Mouse (Mus musculus) kidney, postnatal 0 days (tissue): ENCODE measurements around the gene Capn1. TPM values are rescaled to one million over a fixed set of nuclear protein-coding genes. Genes with fewer than 3 reads are reported as not detected.

Experiments
- ATAC-seq: fragments of 200-750 bp; cut with Nextera tagmentation; replicated peaks from 2 replicates; pipeline ENCODE4 v1.8.0; 2017; ENCODE audit warnings: low read depth, moderate number of reproducible peaks, moderate TSS enrichment, moderate library complexity; ENCODE audit not compliant: low FRiP score
- DNase-seq: peaks from one replicate; pipeline ENCODE4 v3.0.0-alpha.2; 2016; ENCODE audit warnings: low spot score
- H3K27ac ChIP-seq: fragments of 300-500 bp; sonication (generic); 2 replicates; pipeline ENCODE4 v1.5.1; 2014; ENCODE audit warnings: mild to moderate bottlenecking
- H3K27me3 ChIP-seq: fragments of 300-500 bp; sonication (generic); 2 replicates; pipeline ENCODE4 v1.6.1; 2014; ENCODE audit warnings: low read length, mixed read lengths; ENCODE audit not compliant: insufficient read depth
- H3K36me3 ChIP-seq: fragments of 300-500 bp; sonication (generic); 2 replicates; pipeline ENCODE4 v1.6.1; 2014; ENCODE audit warnings: low read length, mixed read lengths; ENCODE audit not compliant: insufficient read depth
- H3K4me1 ChIP-seq: fragments of 300-500 bp; sonication (generic); replicated peaks from 2 replicates; pipeline ENCODE4 v1.6.1; 2014; ENCODE audit warnings: antibody characterized with exemption, low read length, mixed read lengths; ENCODE audit not compliant: insufficient read depth
- H3K4me2 ChIP-seq: fragments of 300-500 bp; sonication (generic); 2 replicates; pipeline ENCODE4 v1.6.1; 2014; ENCODE audit warnings: mild to moderate bottlenecking, low read length, moderate library complexity, mixed read lengths
- H3K4me3 ChIP-seq: fragments of 300-500 bp; sonication (generic); replicated peaks from 2 replicates; pipeline ENCODE4 v1.5.1; 2014; ENCODE audit warnings: low read depth, low read length
- H3K9ac ChIP-seq: fragments of 300-500 bp; sonication (generic); 2 replicates; pipeline ENCODE4 v1.6.1; 2014; ENCODE audit warnings: low read depth, low read length
- H3K9me3 ChIP-seq: fragments of 300-500 bp; sonication (generic); replicated peaks from 2 replicates; pipeline ENCODE4 v1.6.1; 2016; ENCODE audit warnings: low read length, inconsistent platforms, mixed read lengths
- CTCF ChIP-seq: IDR thresholded peaks from 2 replicates; pipeline ENCODE4 v1.5.1; 2016; ENCODE audit warnings: antibody characterized with exemption, low read depth, mild to moderate bottlenecking, moderate library complexity
- WGBS: fragments of 180-500 bp; shearing (Covaris S2); extraction: QIAGEN DNeasy Blood & Tissue Kit; methylation state at CpG from one replicate; pipeline ENCODE4 v1.1.7; 2014; 5-methylcytosine and 5-hydroxymethylcytosine counted together
- polyA plus RNA-seq: library from polyadenylated mRNA; unstranded; fragments of >200 nt; fragmentation: Nextera tagmentation; extraction: Ambion mirVana; gene quantifications from 2 replicates; pipeline ENCODE4 v1.2.1, GENCODE M21; 2015

Gene Capn1
- polyA plus RNA-seq, 1 experiment from 2014 or later = 13.5 TPM

- Histone ChIP-seq H3K9ac (peak overlapping the region; percentile 92), H3K27me3 (no peaks in the 10 kb centered on the region), H3K9me3 (no peaks in the 10 kb centered on the region), H3K4me2 (peak overlapping the region; percentile 81), H3K36me3 (peaks cover 17% of the 10 kb centered on the region), H3K4me3 (peak overlapping the region; percentile 92), H3K4me1 (peaks cover 17% of the 10 kb centered on the region), H3K27ac (peak overlapping the region; percentile 55)
- ATAC-seq = no peak
- no peak for TF ChIP-seq CTCF
- WGBS = 37% methylated on average over 5 of the region's 5 CpGs
- no peak for DNase-seq
Measured at GRCm38 (mm10) chr19:6058513-6058912, 42.8 kb upstream of the Capn1 start.

DNA sequence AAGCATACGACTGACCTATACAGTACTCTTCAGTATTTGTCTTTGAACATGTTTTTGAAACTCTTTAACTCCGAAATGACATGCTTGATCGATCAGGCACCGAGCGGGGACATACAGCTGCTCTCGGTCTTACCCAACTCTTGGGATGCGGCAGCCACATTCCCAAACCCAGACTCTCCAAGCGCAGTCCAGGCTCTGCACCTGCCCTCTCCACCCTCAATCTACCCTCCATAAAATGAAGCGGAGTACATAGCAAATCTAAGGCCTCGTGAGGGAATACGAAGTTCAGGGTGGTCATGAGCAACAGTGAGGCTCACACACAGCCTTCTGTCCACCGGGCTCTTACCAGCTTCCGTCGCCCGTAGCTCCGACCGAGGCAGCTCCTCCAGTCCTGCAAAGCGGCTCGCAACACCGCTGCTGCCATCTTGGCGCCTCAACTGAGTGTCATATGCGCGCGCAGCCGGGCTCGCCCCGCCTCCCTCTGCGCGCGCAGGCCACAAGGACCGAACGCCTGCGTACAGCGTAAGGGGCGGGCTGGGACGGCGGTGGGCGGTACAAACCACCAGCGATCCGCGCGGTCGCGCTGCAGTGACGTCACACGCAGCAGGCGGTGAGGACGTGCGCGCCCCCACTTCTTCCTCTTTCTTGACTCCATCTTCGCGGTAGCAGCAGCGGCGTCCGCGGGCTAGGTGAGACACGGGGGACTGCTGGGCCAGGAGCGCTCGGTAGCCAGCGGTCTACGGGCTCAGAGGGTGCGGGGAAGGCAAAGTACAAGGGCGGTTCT is 41.8 kb upstream of the Capn1 start, which contains the start of the genes Mrpl49 and Fau:
Mrpl49 (minus strand) TSS at position 473 of the 784 bp plus-strand sequence.
Fau (plus strand) TSS at position 532 of the 784 bp plus-strand sequence.
- H3K27me3 ChIP-seq = no peaks in the 10 kb centered on the region
- H3K27ac ChIP-seq = peak within 1 kb of the TSS; percentile 55
- ATAC-seq = peak; percentile 86
- H3K4me2 ChIP-seq = peak within 1 kb of the TSS; percentile 81
- TF ChIP-seq CTCF = no peak; the same call in 1 of the 2 replicates
- no peaks in the 10 kb centered on the region for H3K9me3 ChIP-seq
- peak within 1 kb of the TSS; percentile 92 for H3K9ac ChIP-seq
- H3K36me3 ChIP-seq = peaks cover 26% of the 10 kb centered on the region
- H3K4me1 ChIP-seq = peaks cover 15% of the 10 kb centered on the region
- under 1% methylated on average over 63 of the region's 63 CpGs for WGBS
- DNase-seq = peak; percentile 98
- H3K4me3 ChIP-seq = peak within 1 kb of the TSS; percentile 92

- WGBS = 55% methylated on average over 4 of the region's 4 CpGs
- H3K4me1 ChIP-seq = peaks cover 7% of the 10 kb centered on the region
- peak overlapping the region; percentile 81 for H3K4me2 ChIP-seq
- ATAC-seq (no peak), DNase-seq (no peak)
- peak overlapping the region; percentile 54 for H3K9ac ChIP-seq
- peak overlapping the region; percentile 27; the same call in 1 of the 2 replicates for H3K27ac ChIP-seq
- H3K36me3 ChIP-seq = peaks cover 33% of the 10 kb centered on the region
- peak overlapping the region; percentile 92 for H3K4me3 ChIP-seq
- no peaks in the 10 kb centered on the region for H3K9me3 ChIP-seq
- no peak for TF ChIP-seq CTCF
- H3K27me3 ChIP-seq = no peaks in the 10 kb centered on the region
Measured at GRCm38 (mm10) chr19:6056696-6057095, 41.0 kb upstream of the Capn1 start.

DNA sequence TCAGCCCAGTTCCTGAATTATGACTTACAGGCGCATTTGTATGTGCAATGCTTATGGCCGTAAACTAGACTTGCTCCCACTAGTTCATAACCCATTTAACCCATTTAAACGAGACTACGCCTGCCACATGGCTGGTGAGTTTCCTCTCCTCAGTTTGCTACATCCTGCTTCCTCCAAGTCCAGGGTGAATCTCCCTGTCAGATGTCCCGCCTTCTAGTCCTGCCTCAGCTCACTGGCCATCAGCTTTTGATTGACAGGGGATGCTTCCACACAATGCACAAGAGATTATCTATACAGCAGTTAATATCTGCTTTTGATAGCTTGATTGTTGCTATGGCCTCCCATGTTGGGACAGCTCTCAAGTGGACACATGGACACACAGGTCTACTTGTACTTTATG is 38.6 kb upstream of the Capn1 start:
- H3K36me3 ChIP-seq = peaks cover 57% of the 10 kb centered on the region
- peaks cover 7% of the 10 kb centered on the region; the same call in 1 of the 2 replicates for H3K4me1 ChIP-seq
- no peaks in the 10 kb centered on the region for H3K9me3 ChIP-seq
- H3K4me2 ChIP-seq = no peak overlapping the region
- no peak for ATAC-seq
- no peak overlapping the region for H3K9ac ChIP-seq
- no peak overlapping the region for H3K27ac ChIP-seq
- no peaks in the 10 kb centered on the region for H3K27me3 ChIP-seq
- H3K4me3 ChIP-seq = no peak overlapping the region
- 74% methylated on average over 5 of the region's 5 CpGs for WGBS
- DNase-seq = no peak
- TF ChIP-seq CTCF = no peak

- peaks cover 69% of the 10 kb centered on the region for H3K36me3 ChIP-seq
- TF ChIP-seq CTCF = no peak
- H3K9ac ChIP-seq = no peak overlapping the region
- WGBS = 82% methylated on average over 7 of the region's 7 CpGs
- H3K27me3 ChIP-seq = no peaks in the 10 kb centered on the region
- H3K4me3 ChIP-seq = no peak overlapping the region
- no peak overlapping the region for H3K4me2 ChIP-seq
- H3K4me1 ChIP-seq = peaks cover 14% of the 10 kb centered on the region
- H3K9me3 ChIP-seq = no peaks in the 10 kb centered on the region
- ATAC-seq (no peak), DNase-seq (no peak)
- H3K27ac ChIP-seq = no peak overlapping the region
Measured at GRCm38 (mm10) chr19:6052516-6052915, 36.8 kb upstream of the Capn1 start.

DNA sequence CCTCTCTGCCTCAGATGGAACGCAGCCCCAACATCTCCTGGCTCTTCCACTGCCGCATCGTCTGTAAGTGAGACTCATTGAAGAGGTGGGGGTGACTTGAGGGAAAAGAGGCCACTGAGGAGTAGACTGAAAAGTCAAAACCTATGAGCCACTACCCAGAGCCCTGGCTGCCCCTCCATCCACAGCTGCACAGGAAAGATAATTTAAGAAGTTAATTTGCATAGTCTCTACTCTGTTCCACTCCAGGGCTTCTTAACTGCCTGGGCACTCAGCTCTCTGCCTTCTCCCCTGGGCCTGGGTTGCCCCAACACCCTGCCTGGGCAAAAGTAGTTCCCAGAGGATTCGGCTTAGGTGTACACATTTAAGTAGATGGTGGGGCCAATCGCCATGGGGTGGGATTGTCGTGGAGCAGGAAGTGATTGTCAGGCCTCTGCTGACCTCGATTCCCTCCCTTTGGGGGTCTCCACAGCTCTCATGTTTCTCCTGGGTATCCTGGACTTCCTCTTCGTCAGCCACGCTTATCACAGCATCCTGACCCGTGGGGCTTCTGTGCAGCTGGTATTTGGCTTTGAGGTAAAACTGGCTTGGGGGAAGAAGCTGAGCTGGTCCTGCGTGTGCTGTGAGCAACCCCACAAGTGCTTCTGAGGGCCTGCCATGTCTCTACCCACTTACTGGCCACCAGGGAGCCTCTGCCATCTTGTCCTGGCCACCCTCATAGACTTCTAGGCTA is 33.1 kb upstream of the Capn1 start:
- TF ChIP-seq CTCF = no peak
- Histone ChIP-seq H3K36me3 (peaks cover 55% of the 10 kb centered on the region), H3K9ac (no peak overlapping the region), H3K27me3 (no peaks in the 10 kb centered on the region), H3K9me3 (no peaks in the 10 kb centered on the region), H3K4me2 (no peak overlapping the region), H3K4me3 (no peak overlapping the region), H3K4me1 (peaks cover 13% of the 10 kb centered on the region), H3K27ac (no peak overlapping the region)
- ATAC-seq = no peak
- WGBS = 87% methylated on average over 11 of the region's 11 CpGs
- DNase-seq = no peak
